Mouse (Mus musculus) liver, embryonic 15.5 days (tissue): Measurements from ENCODE around the gene Rhoj. TPM values are rescaled to one million over a fixed set of nuclear protein-coding genes. Genes with fewer than 3 reads are reported as not detected.
A peak's percentile ranks its signal among the peaks of the same experiment; 100 is the strongest.

Source experiments
- ATAC-seq: fragments of 200-750 bp; cut with Nextera tagmentation; 2 replicates; pipeline ENCODE4 v1.8.0; 2017; ENCODE audit warnings: moderate number of reproducible peaks, mild to moderate bottlenecking, moderate library complexity; ENCODE audit not compliant: insufficient read depth
- H3K27ac ChIP-seq: fragments of 300-500 bp; sonication (generic); replicated peaks from 2 replicates; pipeline ENCODE4 v1.5.1; 2015; ENCODE audit warnings: mild to moderate bottlenecking, inconsistent platforms
- H3K27me3 ChIP-seq: fragments of 300-500 bp; sonication (generic); 2 replicates; pipeline ENCODE4 v1.6.1; 2015; ENCODE audit warnings: mild to moderate bottlenecking, inconsistent platforms
- H3K36me3 ChIP-seq: fragments of 300-500 bp; sonication (generic); replicated peaks from 2 replicates; pipeline ENCODE4 v1.6.1; 2015; ENCODE audit warnings: moderate library complexity, mild to moderate bottlenecking, inconsistent platforms
- H3K4me1 ChIP-seq: fragments of 300-500 bp; sonication (generic); replicated peaks from 2 replicates; pipeline ENCODE4 v1.6.1; 2015; ENCODE audit warnings: inconsistent platforms
- H3K4me2 ChIP-seq: fragments of 300-500 bp; sonication (generic); 2 replicates; pipeline ENCODE4 v1.6.1; 2015; ENCODE audit warnings: moderate library complexity, mild to moderate bottlenecking, inconsistent platforms
- H3K4me3 ChIP-seq: fragments of 300-500 bp; sonication (generic); replicated peaks from 2 replicates; pipeline ENCODE4 v1.5.1; 2015; ENCODE audit warnings: mild to moderate bottlenecking, inconsistent platforms
- H3K9ac ChIP-seq: fragments of 300-500 bp; sonication (generic); 2 replicates; pipeline ENCODE4 v1.6.1; 2015; ENCODE audit warnings: moderate library complexity, mild to moderate bottlenecking, inconsistent platforms
- H3K9me3 ChIP-seq: fragments of 300-500 bp; sonication (generic); replicated peaks from 2 replicates; pipeline ENCODE4 v1.6.1; 2016; ENCODE audit warnings: inconsistent platforms
- WGBS: fragments of 180-500 bp; shearing (Covaris S2); methylation state at CpG from one replicate; pipeline ENCODE4 v1.1.7; 2015; ENCODE audit warnings: mixed read lengths; ENCODE audit not compliant: insufficient replicate concordance; 5-methylcytosine and 5-hydroxymethylcytosine counted together
- polyA plus RNA-seq: library from polyadenylated mRNA; unstranded; fragments of >200 nt; fragmentation: Nextera tagmentation; extraction: Ambion mirVana; gene quantifications from 2 replicates; pipeline ENCODE4 v1.2.1, GENCODE M21; 2015

Gene Rhoj
- polyA plus RNA-seq, 1 experiment from 2014 or later = 7.8 TPM

GRCm38 (mm10) chr12:75304132-75304531, 4.0 kb upstream of the Rhoj start:
- Histone ChIP-seq H3K9me3 (no peaks in the 10 kb centered on the region), H3K4me3 (no peak overlapping the region), H3K9ac (no peak overlapping the region), H3K36me3 (no peaks in the 10 kb centered on the region), H3K27me3 (peaks cover 25% of the 10 kb centered on the region), H3K4me2 (no peak overlapping the region), H3K4me1 (no peaks in the 10 kb centered on the region), H3K27ac (no peak overlapping the region)
- no peak for ATAC-seq
- 68% methylated on average over 6 of the region's 6 CpGs for WGBS

GRCm38 (mm10) chr12:75309756-75310155, 1.6 kb downstream of the Rhoj start:
- WGBS = 14% methylated on average over 6 of the region's 6 CpGs
- Histone ChIP-seq H3K4me2 (no peak overlapping the region), H3K4me3 (no peak overlapping the region), H3K9ac (no peak overlapping the region), H3K36me3 (no peaks in the 10 kb centered on the region), H3K27ac (no peak overlapping the region), H3K4me1 (no peaks in the 10 kb centered on the region), H3K9me3 (no peaks in the 10 kb centered on the region), H3K27me3 (peaks cover 43% of the 10 kb centered on the region)
- ATAC-seq = no peak

- Histone ChIP-seq H3K4me2 (no peak overlapping the region), H3K9me3 (no peaks in the 10 kb centered on the region), H3K9ac (no peak overlapping the region), H3K4me3 (no peak overlapping the region), H3K27ac (no peak overlapping the region), H3K27me3 (peaks cover 43% of the 10 kb centered on the region), H3K4me1 (no peaks in the 10 kb centered on the region), H3K36me3 (no peaks in the 10 kb centered on the region)
- no peak for ATAC-seq
- WGBS = 38% methylated on average over 12 of the region's 12 CpGs
Observed at GRCm38 (mm10) chr12:75310766-75311165, 2.6 kb downstream of the Rhoj start.

- WGBS = 69% methylated on average over 8 of the region's 8 CpGs
Observed at GRCm38 (mm10) chr12:75311879-75312278, 3.8 kb downstream of the Rhoj start.

GRCm38 (mm10) chr12:75313992-75314391, 5.9 kb downstream of the Rhoj start:
- Histone ChIP-seq H3K4me2 (no peak overlapping the region), H3K9me3 (no peaks in the 10 kb centered on the region), H3K27ac (no peak overlapping the region), H3K4me1 (no peaks in the 10 kb centered on the region), H3K4me3 (no peak overlapping the region), H3K36me3 (no peaks in the 10 kb centered on the region), H3K27me3 (peaks cover 19% of the 10 kb centered on the region), H3K9ac (no peak overlapping the region)
- WGBS = 57% methylated on average over 3 of the region's 3 CpGs
- ATAC-seq = no peak

More at GRCm38 (mm10) chr12:75311879-75312278, 3.8 kb downstream of the Rhoj start:
- H3K27me3 ChIP-seq = peaks cover 38% of the 10 kb centered on the region
- H3K4me2 ChIP-seq = no peak overlapping the region
- ATAC-seq = no peak
- no peaks in the 10 kb centered on the region for H3K9me3 ChIP-seq
- H3K27ac ChIP-seq = no peak overlapping the region
- no peaks in the 10 kb centered on the region for H3K4me1 ChIP-seq
- no peak overlapping the region for H3K4me3 ChIP-seq
- H3K36me3 ChIP-seq = no peaks in the 10 kb centered on the region
- H3K9ac ChIP-seq = no peak overlapping the region

GRCm38 (mm10) chr12:75315851-75316250, 7.7 kb downstream of the Rhoj start:
- no peak for ATAC-seq

GRCm38 (mm10) chr12:75320441-75320925, 12.4 kb downstream of the Rhoj start:
- Histone ChIP-seq H3K9ac (no peak overlapping the region), H3K4me3 (peak overlapping the region; percentile 4; the same call in 1 of the 2 replicates), H3K9me3 (no peaks in the 10 kb centered on the region), H3K4me1 (peaks cover 16% of the 10 kb centered on the region), H3K36me3 (no peaks in the 10 kb centered on the region), H3K27me3 (no peaks in the 10 kb centered on the region), H3K27ac (no peak overlapping the region), H3K4me2 (peak overlapping the region; percentile 39; the same call in 1 of the 2 replicates)
- peak; percentile 78 for ATAC-seq
- 28% methylated on average over 12 of the region's 12 CpGs for WGBS

More at GRCm38 (mm10) chr12:75315851-75316250, 7.7 kb downstream of the Rhoj start:
- H3K4me3 ChIP-seq = no peak overlapping the region
- H3K9ac ChIP-seq = no peak overlapping the region
- H3K36me3 ChIP-seq = no peaks in the 10 kb centered on the region
- H3K4me1 ChIP-seq = peaks cover 9% of the 10 kb centered on the region
- no peak overlapping the region for H3K27ac ChIP-seq
- H3K27me3 ChIP-seq = peaks cover 3% of the 10 kb centered on the region
- no peak overlapping the region for H3K4me2 ChIP-seq
- 65% methylated on average over 3 of the region's 3 CpGs for WGBS
- H3K9me3 ChIP-seq = no peaks in the 10 kb centered on the region

GRCm38 (mm10) chr12:75321189-75321588, 13.1 kb downstream of the Rhoj start:
- 34% methylated on average over 4 of the region's 4 CpGs for WGBS
- no peak overlapping the region for H3K4me3 ChIP-seq
- peak; percentile 67 for ATAC-seq
- no peak overlapping the region for H3K9ac ChIP-seq
- no peak overlapping the region for H3K27ac ChIP-seq
- H3K27me3 ChIP-seq = no peaks in the 10 kb centered on the region
- peak overlapping the region; percentile 39 for H3K4me2 ChIP-seq
- no peaks in the 10 kb centered on the region for H3K36me3 ChIP-seq
- H3K4me1 ChIP-seq = peaks cover 16% of the 10 kb centered on the region
- no peaks in the 10 kb centered on the region for H3K9me3 ChIP-seq

- WGBS = 41% methylated on average over 2 of the region's 2 CpGs
- no peak overlapping the region for H3K4me2 ChIP-seq
- H3K27ac ChIP-seq = no peak overlapping the region
- H3K4me1 ChIP-seq = peaks cover 3% of the 10 kb centered on the region; the same call in 1 of the 2 replicates
- H3K27me3 ChIP-seq = no peaks in the 10 kb centered on the region
- H3K36me3 ChIP-seq = no peaks in the 10 kb centered on the region
- peak; percentile 57 for ATAC-seq
- no peak overlapping the region for H3K4me3 ChIP-seq
- H3K9me3 ChIP-seq = no peaks in the 10 kb centered on the region
- no peak overlapping the region for H3K9ac ChIP-seq
Observed at GRCm38 (mm10) chr12:75329188-75329587, 21.1 kb downstream of the Rhoj start.

GRCm38 (mm10) chr12:75339894-75340293, 31.8 kb downstream of the Rhoj start:
- ATAC-seq = no peak
- H3K9ac ChIP-seq = no peak overlapping the region
- 51% methylated on average over 3 of the region's 3 CpGs for WGBS

GRCm38 (mm10) chr12:75340331-75340730, 32.2 kb downstream of the Rhoj start:
- no peak for ATAC-seq
- Histone ChIP-seq H3K9me3 (no peaks in the 10 kb centered on the region), H3K36me3 (no peaks in the 10 kb centered on the region), H3K4me1 (no peaks in the 10 kb centered on the region), H3K4me2 (no peak overlapping the region), H3K27me3 (no peaks in the 10 kb centered on the region), H3K9ac (no peak overlapping the region), H3K27ac (no peak overlapping the region), H3K4me3 (no peak overlapping the region)
- 72% methylated on average over 7 of the region's 7 CpGs for WGBS

More at GRCm38 (mm10) chr12:75339894-75340293, 31.8 kb downstream of the Rhoj start:
- Histone ChIP-seq H3K4me1 (no peaks in the 10 kb centered on the region), H3K4me3 (no peak overlapping the region), H3K27me3 (no peaks in the 10 kb centered on the region), H3K36me3 (no peaks in the 10 kb centered on the region), H3K9me3 (no peaks in the 10 kb centered on the region), H3K27ac (no peak overlapping the region), H3K4me2 (no peak overlapping the region)

GRCm38 (mm10) chr12:75348551-75348950, 40.4 kb downstream of the Rhoj start:
- ATAC-seq = no peak
- Histone ChIP-seq H3K36me3 (no peaks in the 10 kb centered on the region), H3K4me2 (no peak overlapping the region), H3K27ac (no peak overlapping the region), H3K9me3 (no peaks in the 10 kb centered on the region), H3K27me3 (no peaks in the 10 kb centered on the region), H3K9ac (no peak overlapping the region), H3K4me1 (no peaks in the 10 kb centered on the region), H3K4me3 (no peak overlapping the region)
- 68% methylated on average over 7 of the region's 7 CpGs for WGBS
